Mouse (Mus musculus) heart, postnatal 0 days (tissue): ENCODE data around the gene Mta1.

Source experiments
- CTCF ChIP-seq: IDR thresholded peaks from 2 replicates; pipeline ENCODE4 v1.5.1; 2016; ENCODE audit warnings: antibody characterized with exemption, control low read depth, low read depth
- EP300 ChIP-seq: IDR thresholded peaks from 2 replicates; pipeline ENCODE4 v1.6.1; 2016; ENCODE audit warnings: antibody characterized with exemption, low read depth

DNA sequence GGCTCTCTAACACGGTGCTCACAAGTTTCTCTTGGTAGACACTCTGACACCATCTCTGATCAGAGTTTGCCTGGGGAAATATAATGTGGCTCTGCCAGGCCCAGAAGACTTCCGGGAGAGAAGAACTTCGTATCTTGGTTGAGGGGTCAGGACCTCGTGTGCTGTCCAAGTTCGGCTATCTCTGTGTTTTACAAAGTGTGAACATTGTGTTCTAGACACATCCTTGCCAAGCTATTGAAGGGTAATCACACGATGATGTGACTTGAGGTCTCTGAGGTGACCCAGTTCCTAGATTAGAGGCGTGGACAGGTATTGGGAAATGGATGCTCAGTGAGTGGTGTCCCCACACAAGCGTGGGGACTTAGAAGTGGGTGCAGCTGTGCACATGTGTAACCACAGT, 42.0 kb upstream of the Mta1 start:
- no peak for TF ChIP-seq CTCF
- peak; percentile 89 for TF ChIP-seq EP300
